Mouse (Mus musculus) embryonic fibroblast, embryonic 13.5 days (primary cell): ENCODE data around the gene Samd4b.

Experiments
- CTCF ChIP-seq: IDR thresholded peaks from 2 replicates; pipeline ENCODE4 v1.5.1; 2011; ENCODE audit warnings: mild to moderate bottlenecking, control low read depth, low read length, moderate library complexity, borderline replicate concordance; ENCODE audit not compliant: insufficient read depth
- POLR2A ChIP-seq: IDR thresholded peaks from 2 replicates; pipeline ENCODE4 v1.6.1; 2011; ENCODE audit warnings: low read depth, mild to moderate bottlenecking, control low read depth, low read length, moderate library complexity

GRCm38 (mm10) chr7:28490410-28490809, 107.5 kb downstream of the Samd4b start:
- TF ChIP-seq CTCF = no peak; the same call in 1 of the 2 replicates
- no peak for TF ChIP-seq POLR2A
